Mouse (Mus musculus) olfactory bulb, adult 2 months (tissue): ENCODE data around the gene C9orf72.

Experiments
- CTCF ChIP-seq: fragments of 200-500 bp; IDR thresholded peaks from 2 replicates; pipeline ENCODE4 v1.5.1; 2012; ENCODE audit warnings: low read depth, mild to moderate bottlenecking, low read length, moderate library complexity; ENCODE audit not compliant: insufficient read depth
- POLR2A ChIP-seq: fragments of 200-500 bp; IDR thresholded peaks from 2 replicates; pipeline ENCODE4 v1.6.1; 2012; ENCODE audit warnings: mild to moderate bottlenecking, low read depth, low read length, moderate library complexity; ENCODE audit not compliant: insufficient read depth

GRCm38 (mm10) chr4:35154051-35154450, 71.9 kb downstream of the C9orf72 start:
- TF ChIP-seq CTCF (no peak), POLR2A (no peak)
